Comparison of ENCODE assay signal across 8 mouse cellular contexts in genomic region chr1:75371317-75372095, GRCm38 (mm10). TPM values are rescaled to one million over a fixed set of nuclear protein-coding genes. Genes with fewer than 3 reads are reported as not detected.
DNase-seq lines count a peak whose midpoint lies in the region; ATAC-seq lines count a peak whose summit lies in the region.

No protein-coding gene starts in this region.

- no peak overlapping the region for H3K4me2 ChIP-seq in heart, embryonic 11.5 days
- no peak overlapping the region for H3K4me2 ChIP-seq in embryonic facial prominence, embryonic 14.5 days (ENCODE audit: low read depth, low read length)
- H3K4me2 ChIP-seq in kidney, embryonic 14.5 days (replicated peaks; ENCODE audit: low read depth, low read length) = no peak overlapping the region
- H3K4me2 ChIP-seq in neural tube, embryonic 11.5 days (ENCODE audit: low read depth) = no peak overlapping the region

- peaks cover 5% of the 10 kb centered on the region; the same call in 1 of the 2 replicates for H3K27me3 ChIP-seq in heart, embryonic 11.5 days (ENCODE audit: control insufficient read depth, insufficient read depth, low read length)
- H3K27me3 ChIP-seq in embryonic facial prominence, embryonic 14.5 days (replicated peaks; ENCODE audit: control insufficient read depth, insufficient read depth, low read length) = peaks cover 15% of the 10 kb centered on the region; the same call in 1 of the 2 replicates
- H3K27me3 ChIP-seq in kidney, embryonic 14.5 days (ENCODE audit: control insufficient read depth, insufficient read depth, low read length) = peaks cover 11% of the 10 kb centered on the region; the same call in 1 of the 2 replicates
- peaks cover 10% of the 10 kb centered on the region; the same call in 1 of the 2 replicates for H3K27me3 ChIP-seq in neural tube, embryonic 11.5 days (ENCODE audit: control insufficient read depth, insufficient read depth, low read length)

- no peaks in the 10 kb centered on the region for H3K9me3 ChIP-seq in heart, embryonic 11.5 days (replicated peaks; ENCODE audit: control insufficient read depth, low read length)
- no peaks in the 10 kb centered on the region for H3K9me3 ChIP-seq in embryonic facial prominence, embryonic 14.5 days (ENCODE audit: control insufficient read depth, low read length)
- H3K9me3 ChIP-seq in kidney, embryonic 14.5 days (ENCODE audit: control insufficient read depth, low read length) = no peaks in the 10 kb centered on the region
- no peaks in the 10 kb centered on the region for H3K9me3 ChIP-seq in neural tube, embryonic 11.5 days (ENCODE audit: control insufficient read depth, low read length)

- H3K27ac ChIP-seq in heart, embryonic 11.5 days (ENCODE audit: low read depth, low read length) = no peak overlapping the region
- H3K27ac ChIP-seq in embryonic facial prominence, embryonic 14.5 days (replicated peaks; ENCODE audit: low read depth, low read length) = no peak overlapping the region
- no peak overlapping the region for H3K27ac ChIP-seq in kidney, embryonic 14.5 days (ENCODE audit: low read depth, low read length)
- no peak overlapping the region for H3K27ac ChIP-seq in neural tube, embryonic 11.5 days (ENCODE audit: low read depth, low read length)

- no peak overlapping the region for H3K9ac ChIP-seq in heart, embryonic 11.5 days (ENCODE audit: low read depth, low read length)
- no peak overlapping the region for H3K9ac ChIP-seq in embryonic facial prominence, embryonic 14.5 days (ENCODE audit: low read depth, low read length)
- no peak overlapping the region for H3K9ac ChIP-seq in kidney, embryonic 14.5 days (ENCODE audit: low read depth, low read length)
- H3K9ac ChIP-seq in neural tube, embryonic 11.5 days (ENCODE audit: low read length) = no peak overlapping the region

- peaks cover 5% of the 10 kb centered on the region; the same call in 1 of the 2 replicates for H3K36me3 ChIP-seq in heart, embryonic 11.5 days (ENCODE audit: control insufficient read depth, insufficient read depth, low read length)
- no peaks in the 10 kb centered on the region for H3K36me3 ChIP-seq in embryonic facial prominence, embryonic 14.5 days (ENCODE audit: control insufficient read depth, insufficient read depth, low read length)
- H3K36me3 ChIP-seq in kidney, embryonic 14.5 days (ENCODE audit: control insufficient read depth, insufficient read depth, low read length) = no peaks in the 10 kb centered on the region
- no peaks in the 10 kb centered on the region for H3K36me3 ChIP-seq in neural tube, embryonic 11.5 days (ENCODE audit: control insufficient read depth, insufficient read depth, low read length)

- H3K4me1 ChIP-seq in heart, embryonic 11.5 days (ENCODE audit: control insufficient read depth, insufficient read depth, low read length) = peaks cover 32% of the 10 kb centered on the region
- peaks cover 10% of the 10 kb centered on the region for H3K4me1 ChIP-seq in embryonic facial prominence, embryonic 14.5 days (ENCODE audit: control insufficient read depth, insufficient read depth, low read length)
- peaks cover 15% of the 10 kb centered on the region for H3K4me1 ChIP-seq in kidney, embryonic 14.5 days (ENCODE audit: control insufficient read depth, insufficient read depth, low read length)
- H3K4me1 ChIP-seq in neural tube, embryonic 11.5 days (ENCODE audit: control insufficient read depth, insufficient read depth, low read length) = peaks cover 12% of the 10 kb centered on the region

- ATAC-seq in heart, embryonic 11.5 days (replicated peaks; ENCODE audit: insufficient number of reproducible peaks, low FRiP score, low TSS enrichment) = no peak
- ATAC-seq in embryonic facial prominence, embryonic 14.5 days (ENCODE audit: low read depth) = peak; percentile 31; the same call in 1 of the 2 replicates
- peak; percentile 33 for ATAC-seq in kidney, embryonic 14.5 days (ENCODE audit: low FRiP score, low TSS enrichment)
- no peak for ATAC-seq in neural tube, embryonic 11.5 days (ENCODE audit: insufficient read depth, low FRiP score, low TSS enrichment)

- peak; percentile 77 to 85 for DNase-seq in heart, adult 18-20 months
- DNase-seq in 3T3-L1 (ENCODE audit: low read depth, low spot score) = peak; percentile 71
- DNase-seq in adrenal gland, postnatal 25 days = peak; percentile 74
- no peak for DNase-seq in embryonic facial prominence, embryonic 14.5 days (ENCODE audit: low spot score)
- peak; percentile 60 for DNase-seq in neural tube, embryonic 11.5 days (ENCODE audit: low spot score)
- DNase-seq in left cerebral cortex, postnatal 10 days (ENCODE audit: extremely low spot score in 1 of 2, low spot score in 2 of 2) = no peak

- no peak overlapping the region for H3K4me3 ChIP-seq in heart, embryonic 11.5 days (ENCODE audit: low read depth, low read length)
- no peak overlapping the region for H3K4me3 ChIP-seq in embryonic facial prominence, embryonic 14.5 days (ENCODE audit: low read depth, low read length)
- no peak overlapping the region for H3K4me3 ChIP-seq in kidney, embryonic 14.5 days (ENCODE audit: low read length)
- H3K4me3 ChIP-seq in neural tube, embryonic 11.5 days (ENCODE audit: low read depth, low read length) = no peak overlapping the region

- intact Hi-C loops in left cerebral cortex, postnatal 10 days (cut with DNase I) = no loop called here

- 54% methylated on average over 13 of the region's 13 CpGs for WGBS in heart, embryonic 11.5 days (ENCODE audit: insufficient replicate concordance)
- 51% methylated on average over 13 of the region's 13 CpGs for WGBS in embryonic facial prominence, embryonic 14.5 days
- WGBS in kidney, embryonic 14.5 days = 53% methylated on average over 13 of the region's 13 CpGs
- WGBS in neural tube, embryonic 11.5 days = 54% methylated on average over 13 of the region's 13 CpGs

RNA-seq across cellular contexts. Expression of gene Speg, which starts 3.6 kb away (rescaled TPM):
- 100 to 1,000 TPM; 115 TPM for total RNA-seq in heart, adult 18-20 months (2021)
- 60.7 and 66.5 TPM in 2 replicates for polyA plus RNA-seq in heart, embryonic 11.5 days (2014; fragmentation: Nextera tagmentation; extraction: Ambion mirVana)
- total RNA-seq in adrenal gland, postnatal 25 days (2021) = 15.8 and 18.1 TPM in 2 replicates
- polyA plus RNA-seq in embryonic facial prominence, embryonic 14.5 days (2014; fragmentation: Nextera tagmentation; extraction: Ambion mirVana) = 20.2 and 20.3 TPM in 2 replicates
- polyA plus RNA-seq in kidney, embryonic 14.5 days (2014; fragmentation: Nextera tagmentation; extraction: Ambion mirVana) = 39.6 and 43.5 TPM in 2 replicates
- polyA plus RNA-seq in neural tube, embryonic 11.5 days (2014; fragmentation: Nextera tagmentation; extraction: Ambion mirVana) = 15.5 and 19.1 TPM in 2 replicates
- total RNA-seq in left cerebral cortex, postnatal 10 days (2021) = 100 to 1,000 TPM; 182 to 186 TPM

RNA-seq across cellular contexts. Expression of gene Des, which starts 11.4 kb away (rescaled TPM):
- total RNA-seq in heart, adult 18-20 months (2021) = 1,000 to 10,000 TPM; 1,347 to 1,386 TPM
- 428 and 477 TPM in 2 replicates for polyA plus RNA-seq in heart, embryonic 11.5 days (2014; fragmentation: Nextera tagmentation; extraction: Ambion mirVana)
- total RNA-seq in adrenal gland, postnatal 25 days (2021) = 9.3 and 14.1 TPM in 2 replicates
- polyA plus RNA-seq in embryonic facial prominence, embryonic 14.5 days (2014; fragmentation: Nextera tagmentation; extraction: Ambion mirVana) = 159 and 218 TPM in 2 replicates
- 41.5 and 51.6 TPM in 2 replicates for polyA plus RNA-seq in kidney, embryonic 14.5 days (2014; fragmentation: Nextera tagmentation; extraction: Ambion mirVana)
- 15.8 and 18.0 TPM in 2 replicates for polyA plus RNA-seq in neural tube, embryonic 11.5 days (2014; fragmentation: Nextera tagmentation; extraction: Ambion mirVana)
- total RNA-seq in left cerebral cortex, postnatal 10 days (2021) = 1 to 10 TPM; 1.5 TPM

RNA-seq across cellular contexts. Expression of gene Dnpep, which starts 53.7 kb away (rescaled TPM):
- total RNA-seq in heart, adult 18-20 months (2021) = 10 to 100 TPM; 80.9 to 88.3 TPM
- 119 and 121 TPM in 2 replicates for polyA plus RNA-seq in heart, embryonic 11.5 days (2014; fragmentation: Nextera tagmentation; extraction: Ambion mirVana)
- total RNA-seq in adrenal gland, postnatal 25 days (2021) = 91.1 and 117 TPM in 2 replicates
- polyA plus RNA-seq in embryonic facial prominence, embryonic 14.5 days (2014; fragmentation: Nextera tagmentation; extraction: Ambion mirVana) = 115 and 128 TPM in 2 replicates
- polyA plus RNA-seq in kidney, embryonic 14.5 days (2014; fragmentation: Nextera tagmentation; extraction: Ambion mirVana) = 146 and 150 TPM in 2 replicates
- 180 and 182 TPM in 2 replicates for polyA plus RNA-seq in neural tube, embryonic 11.5 days (2014; fragmentation: Nextera tagmentation; extraction: Ambion mirVana)
- 10 to 100 TPM; 60.6 to 67.1 TPM for total RNA-seq in left cerebral cortex, postnatal 10 days (2021)

Comparison
In these comparisons a context has a peak if more than half of its experiments do, and no peak if none do; other contexts are left out.
1. DNase-seq: peak in heart, adult 18-20 months (2 of 2), 3T3-L1 (single experiment), adrenal gland, postnatal 25 days (single experiment) and neural tube, embryonic 11.5 days (single experiment); none in embryonic facial prominence, embryonic 14.5 days (single experiment) and left cerebral cortex, postnatal 10 days (0 of 2).
2. ATAC-seq: peak in embryonic facial prominence, embryonic 14.5 days (single experiment) and kidney, embryonic 14.5 days (single experiment); none in heart, embryonic 11.5 days (single experiment) and neural tube, embryonic 11.5 days (single experiment).